Mouse (Mus musculus): ENCODE results near the gene Wipi1.

Gene Wipi1

GRCm38 (mm10) chr11:109579999-109580398 is 31.8 kb downstream of the Wipi1 start:
- in situ Hi-C loops (cut with MboI, MseI), result loop anchor here (5.0 kb wide), 1 partner anchor 273 kb away; no protein-coding TSS in a partner anchor

DNA sequence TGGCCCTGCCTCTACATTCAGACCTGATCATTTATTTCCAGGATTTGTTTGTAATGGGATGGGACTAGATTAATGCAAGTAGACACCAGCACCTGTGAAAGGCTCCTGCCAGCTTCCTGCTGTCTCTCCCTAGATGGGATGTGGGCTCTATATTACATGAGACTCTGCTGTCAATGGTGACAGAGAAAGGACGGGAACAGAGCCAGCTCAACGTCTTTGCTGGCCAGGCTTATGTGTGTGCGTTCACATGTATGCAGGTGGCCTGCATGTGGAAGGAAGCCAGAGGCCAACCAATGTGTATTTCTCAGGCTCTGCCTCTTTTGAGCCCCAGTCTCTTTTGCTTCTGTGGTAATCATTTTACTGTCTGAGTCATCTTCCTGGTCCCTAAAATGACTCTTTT is 33.2 kb downstream of the Wipi1 start:
- in situ Hi-C loops (cut with MboI, MseI), result no loop called here

- in situ Hi-C loops (cut with MboI, MseI), result no loop called here
These were observed 35.9 kb downstream of the Wipi1 start for GRCm38 (mm10) chr11:109575832-109576231.

- in situ Hi-C loops (cut with MboI, MseI), result no loop called here
These were observed 37.2 kb downstream of the Wipi1 start for GRCm38 (mm10) chr11:109574604-109575003.

DNA sequence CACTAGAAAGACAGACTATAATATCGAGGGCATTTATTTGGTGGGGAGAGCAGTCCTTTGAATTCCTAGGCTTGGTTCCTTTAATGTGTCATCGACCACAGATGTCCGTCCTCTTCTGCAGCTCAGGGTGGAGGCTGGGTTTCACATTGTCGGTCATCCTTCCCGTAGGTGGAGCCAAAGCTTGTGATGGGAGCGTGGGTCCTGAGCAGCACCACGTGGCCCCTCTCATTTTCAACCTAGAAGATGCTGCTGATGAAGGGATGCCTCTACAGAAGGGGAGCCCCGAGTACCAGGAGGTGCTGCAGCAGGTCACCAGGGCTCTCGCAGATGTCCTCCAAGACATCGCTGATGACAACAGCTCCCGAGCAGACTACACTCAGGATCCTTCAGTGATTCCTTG is 39.7 kb downstream of the Wipi1 start:
- in situ Hi-C loops (cut with MboI, MseI), result no loop called here

- in situ Hi-C loops (cut with MboI, MseI), result loop anchor here (5.0 kb wide), 1 partner anchor 68 kb away; no protein-coding TSS in a partner anchor
These were observed 42.0 kb downstream of the Wipi1 start for GRCm38 (mm10) chr11:109569809-109570208.

- in situ Hi-C loops (cut with MboI, MseI), result loop anchor here (5.0 kb wide), 1 partner anchor 67 kb away; no protein-coding TSS in a partner anchor
These were observed 42.7 kb downstream of the Wipi1 start for GRCm38 (mm10) chr11:109569007-109569618.

GRCm38 (mm10) chr11:109564466-109565214 is 47.1 kb downstream of the Wipi1 start:
- in situ Hi-C loops (cut with MboI, MseI), result loop anchor here (5.0 kb wide), 1 partner anchor 62 kb away; no protein-coding TSS in a partner anchor

- in situ Hi-C loops (cut with MboI, MseI), result no loop called here
These were observed 48.1 kb downstream of the Wipi1 start for GRCm38 (mm10) chr11:109563708-109564107.

- in situ Hi-C loops (cut with MboI, MseI), result no loop called here
These were observed 50.3 kb downstream of the Wipi1 start for GRCm38 (mm10) chr11:109561445-109561844.

GRCm38 (mm10) chr11:109560793-109561257 is 50.9 kb downstream of the Wipi1 start:
- in situ Hi-C loops (cut with MboI, MseI), result no loop called here

DNA sequence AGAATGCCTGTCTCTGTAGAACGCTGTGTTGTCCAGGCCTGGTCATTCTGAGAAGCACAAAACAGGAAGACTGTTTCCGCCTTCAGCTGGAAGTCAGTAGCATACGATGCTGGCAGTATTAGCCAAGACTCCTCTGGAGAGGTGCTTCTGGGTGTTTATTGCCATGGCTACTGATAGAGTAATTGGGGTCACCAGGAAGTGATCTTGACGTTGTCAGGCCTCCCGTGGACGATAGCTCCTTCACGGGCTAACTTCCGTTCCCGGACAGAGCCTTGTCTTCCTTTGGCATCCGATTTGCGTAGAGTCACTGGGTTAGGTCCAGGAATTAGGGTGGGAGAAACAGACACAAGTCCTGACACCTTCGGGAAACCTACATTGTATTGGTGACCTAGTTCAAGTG is 52.5 kb downstream of the Wipi1 start:
- in situ Hi-C loops (cut with MboI, MseI), result no loop called here

DNA sequence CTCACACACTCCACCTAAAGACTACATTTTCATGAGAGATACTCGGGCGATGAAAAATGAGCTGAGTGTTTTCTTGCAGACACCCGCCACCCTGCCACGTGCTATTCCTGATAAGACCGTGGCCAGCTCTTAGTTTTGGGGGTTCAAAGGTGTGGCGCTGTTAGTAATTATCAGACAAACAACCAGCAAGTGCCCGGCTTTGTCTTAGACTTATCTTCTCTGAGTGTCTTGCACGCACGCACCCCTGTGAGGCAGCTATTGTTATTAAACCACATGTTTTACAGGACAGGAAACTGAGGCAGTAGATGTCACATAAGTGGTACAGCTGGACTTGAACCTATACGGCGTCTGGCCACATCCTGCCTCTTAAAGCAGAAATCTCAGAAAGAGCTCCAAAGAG is 54.3 kb downstream of the Wipi1 start:
- in situ Hi-C loops (cut with MboI, MseI), result no loop called here

GRCm38 (mm10) chr11:109556130-109556529 is 55.6 kb downstream of the Wipi1 start:
- in situ Hi-C loops (cut with MboI, MseI), result no loop called here

DNA sequence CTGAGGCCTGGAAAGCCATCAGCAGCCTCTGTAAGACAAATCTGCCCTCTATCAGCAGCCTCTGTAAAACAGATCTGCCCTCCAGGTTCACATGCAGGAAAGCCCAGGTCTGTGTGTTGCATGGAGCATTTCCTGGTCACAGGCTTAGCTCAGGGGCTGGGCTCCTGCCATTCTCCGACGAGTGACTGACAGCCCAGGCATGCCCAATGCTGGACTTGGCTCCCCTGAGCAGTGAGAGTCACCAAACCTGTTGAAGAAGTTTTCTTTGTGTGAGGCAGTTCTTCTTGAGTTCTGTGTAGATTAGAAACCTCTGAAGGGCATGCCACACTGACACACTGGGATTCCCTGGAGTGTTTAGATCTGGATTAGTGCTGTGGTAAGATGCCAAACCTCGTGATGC is 57.3 kb downstream of the Wipi1 start:
- in situ Hi-C loops (cut with MboI, MseI), result no loop called here

- in situ Hi-C loops (cut with MboI, MseI), result no loop called here
These were observed 57.8 kb downstream of the Wipi1 start for GRCm38 (mm10) chr11:109553921-109554320.

DNA sequence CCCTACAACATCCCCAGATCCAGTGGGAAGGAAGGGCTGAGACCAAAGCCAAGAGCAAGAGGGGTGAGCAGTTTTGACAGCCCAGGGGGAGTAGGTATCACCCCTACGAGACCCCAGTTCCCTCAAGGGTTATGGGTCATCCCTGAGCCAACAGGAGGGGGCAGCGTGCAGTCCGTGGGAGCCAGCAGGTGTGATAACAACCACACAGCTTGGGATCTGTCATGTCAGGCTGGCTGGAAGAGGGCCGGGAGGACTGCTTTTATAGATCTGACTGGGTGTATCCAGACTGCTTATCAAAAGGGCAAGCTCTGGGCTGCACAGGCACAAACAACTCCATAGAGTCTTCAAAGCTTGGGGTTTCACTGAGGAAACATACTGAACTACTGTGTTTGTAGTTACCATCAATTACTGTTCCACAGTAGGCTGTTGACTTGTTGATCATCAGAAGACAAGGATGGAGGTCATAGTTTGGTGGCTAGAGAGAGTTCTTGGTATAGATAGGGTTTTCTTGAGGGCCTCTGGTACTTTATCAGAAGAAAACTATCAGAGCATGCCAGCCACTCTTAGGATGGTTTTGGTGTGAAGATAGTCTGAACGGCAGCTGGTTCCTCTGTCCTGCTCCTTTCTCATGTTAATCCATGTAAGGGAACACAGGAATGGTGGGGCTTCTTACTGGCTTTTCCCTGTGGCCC is 62.0 kb downstream of the Wipi1 start:
- in situ Hi-C loops (cut with MboI, MseI), result no loop called here

DNA sequence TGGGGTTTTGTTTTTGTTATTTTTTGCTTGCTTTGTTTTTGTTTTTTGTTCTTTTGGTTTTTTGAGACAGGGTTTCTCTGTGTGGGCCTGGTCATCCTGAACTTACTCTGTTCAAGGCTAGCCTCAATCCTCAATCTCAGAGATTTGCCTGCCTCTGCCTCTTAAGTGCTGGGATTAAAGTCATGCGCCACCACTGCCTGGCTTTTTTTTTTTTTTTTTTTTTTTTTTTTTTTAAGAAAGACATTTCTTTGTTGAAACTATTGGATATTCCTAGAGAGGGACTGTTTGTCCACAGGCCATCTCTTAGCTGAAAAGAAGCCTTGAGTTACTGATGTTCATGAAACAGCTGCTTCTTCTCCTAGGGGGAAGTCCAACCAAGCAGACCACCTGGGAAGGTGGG is 64.1 kb downstream of the Wipi1 start:
- in situ Hi-C loops (cut with MboI, MseI), result no loop called here

DNA sequence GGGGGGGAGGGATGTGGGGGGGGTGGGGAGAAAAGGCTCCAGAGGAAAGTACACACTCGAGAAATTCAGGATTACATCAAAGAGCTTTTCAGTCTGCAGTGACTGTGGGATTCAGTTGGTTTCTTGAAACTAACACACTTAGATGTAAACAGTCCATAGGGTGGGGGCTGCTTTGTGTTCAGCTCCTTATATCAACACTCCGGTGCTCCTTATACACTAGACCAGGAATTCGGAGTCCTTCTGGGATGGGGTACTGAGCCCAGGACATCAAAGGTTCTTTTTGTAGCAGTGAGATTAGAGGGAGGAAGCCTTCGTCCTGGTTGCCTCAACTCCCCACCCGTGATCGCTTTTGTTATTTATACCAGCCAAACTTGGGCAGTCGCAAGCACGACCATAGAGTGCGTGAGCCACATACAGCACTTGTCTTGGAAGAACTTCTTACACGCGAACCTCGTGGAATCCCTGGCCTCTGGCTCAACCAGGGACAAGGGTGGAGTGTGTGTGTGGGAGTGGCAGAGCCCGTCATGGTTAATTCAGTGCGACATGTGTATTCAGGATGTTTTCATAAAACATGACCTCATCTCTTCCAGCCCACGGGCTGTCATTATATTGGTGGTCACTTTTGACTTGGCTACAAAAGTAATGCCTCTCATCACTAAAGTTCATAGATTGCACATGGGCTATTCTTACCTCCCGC is 65.3 kb downstream of the Wipi1 start:
- in situ Hi-C loops (cut with MboI, MseI), result no loop called here

DNA sequence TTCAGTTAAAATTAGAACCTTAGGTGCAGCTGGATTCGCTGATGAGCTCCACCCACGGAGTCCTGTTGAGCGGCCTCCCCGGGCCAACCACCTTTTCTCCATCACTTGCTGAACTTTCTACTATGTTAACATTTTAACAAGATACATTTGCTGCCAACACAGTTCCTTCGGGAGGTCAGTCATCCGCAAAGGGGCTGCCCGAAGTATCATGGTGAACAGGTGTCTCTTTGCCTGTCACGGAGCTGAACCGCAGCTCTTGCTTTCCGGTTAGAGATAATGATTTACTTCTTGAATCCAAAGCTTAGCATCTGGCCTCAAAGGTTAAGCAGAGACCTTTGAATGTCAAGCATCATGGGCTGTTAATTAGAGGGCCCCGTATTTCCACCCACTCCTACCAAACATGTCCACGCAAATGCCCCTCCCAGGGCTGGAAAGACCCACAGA is 66.0 kb downstream of the Wipi1 start:
- in situ Hi-C loops (cut with MboI, MseI), result no loop called here

DNA sequence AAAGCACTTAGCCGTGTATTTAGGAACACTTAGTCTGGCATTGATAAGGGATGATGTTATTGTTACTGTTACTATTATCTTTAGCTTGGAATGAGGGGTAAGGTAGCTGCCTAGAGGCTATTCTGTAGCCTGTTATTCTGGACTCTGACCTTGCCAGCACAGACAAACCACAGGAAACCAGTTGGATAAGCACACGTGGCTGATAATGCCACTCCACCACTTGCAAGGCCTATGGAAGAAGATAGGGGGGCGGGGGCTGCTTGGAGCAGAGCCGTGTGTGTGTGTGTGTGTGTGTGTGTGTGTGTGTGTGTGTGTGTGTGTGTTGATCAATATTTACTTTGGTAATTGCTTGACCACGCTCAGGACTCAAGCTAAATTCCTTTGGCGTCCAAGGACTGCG is 66.5 kb downstream of the Wipi1 start:
- in situ Hi-C loops (cut with MboI, MseI), result no loop called here

- in situ Hi-C loops (cut with MboI, MseI), result no loop called here
These were observed 67.3 kb downstream of the Wipi1 start for GRCm38 (mm10) chr11:109544432-109544831.
